Mouse (Mus musculus): ENCODE measurements around the gene Gm20538. TPM values are rescaled to one million over a fixed set of nuclear protein-coding genes. Genes with fewer than 3 reads are reported as not detected.

The Gm20538 gene
- total RNA-seq, 2 experiments from 2014 or later = not detected

Other genes starting within 250 kb of the Gm20538 start
- gene Scd4, start 219.7 kb downstream of the Gm20538 start, total RNA-seq (2021) = 1 to 10 TPM; 2.2 to 2.4 TPM
- gene Scd1, start 145.0 kb downstream of the Gm20538 start, total RNA-seq (2021) = 100 to 1,000 TPM; 150 to 156 TPM
- not detected for gene Wnt8b, start 59.4 kb downstream of the Gm20538 start, total RNA-seq (2021)
- under 1 TPM; 0.27 to 0.28 TPM for gene Sec31b, start 7.0 kb downstream of the Gm20538 start, total RNA-seq (2021)
- 100 to 1,000 TPM; 379 to 385 TPM for gene Ndufb8, start 2.6 kb upstream of the Gm20538 start, total RNA-seq (2021)
- gene Hif1an, start 10.0 kb upstream of the Gm20538 start, total RNA-seq (2021) = 10 to 100 TPM; 30.3 to 34.3 TPM
- under 1 TPM; 0.48 to 0.50 TPM for gene Pax2, start 203.2 kb upstream of the Gm20538 start, total RNA-seq (2021)

Data from layer of hippocampus, adult 18-20 months (tissue).